Comparison of ENCODE assay signal across 8 mouse cellular contexts in the genomic region with DNA sequence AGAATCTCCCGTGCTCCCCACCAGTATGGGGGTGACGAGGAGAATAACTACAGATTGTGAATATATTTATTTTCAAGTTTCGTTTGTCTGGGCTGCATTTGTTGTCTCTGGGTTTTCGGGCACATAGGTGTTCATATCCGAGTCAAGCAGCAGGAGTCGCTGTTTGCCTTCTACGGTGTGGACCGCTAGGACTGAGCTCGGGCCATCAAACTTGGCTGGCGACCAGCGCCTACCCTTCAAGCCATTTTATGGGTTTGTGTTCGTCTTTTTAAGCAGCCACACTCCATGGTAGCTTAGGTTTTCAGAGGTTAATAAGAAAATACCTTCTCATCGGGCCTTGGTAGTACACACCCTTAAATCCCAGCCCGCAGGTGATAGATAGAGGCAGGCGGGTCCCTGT. TPM values are rescaled to one million over a fixed set of nuclear protein-coding genes. Genes with fewer than 3 reads are reported as not detected.
DNase-seq lines count a peak whose midpoint lies in the region; ATAC-seq and TF ChIP-seq lines count a peak whose summit lies in the region.
"Not testable (repeated sequence)": the region's sequence is repeated elsewhere in the genome, so short reads cannot be mapped to it uniquely, and the experiment has no call there.

No protein-coding gene starts in this region.

- not testable (repeated sequence) for H3K9me3 ChIP-seq in embryonic facial prominence, embryonic 10.5 days; intestine, postnatal 0 days (ENCODE audit: control insufficient read depth); limb, embryonic 13.5 days

- ATAC-seq in intestine, postnatal 0 days; limb, embryonic 13.5 days (ENCODE audit: low FRiP score, low read depth): not testable (repeated sequence)

- peak overlapping the region; percentile 6; the same call in 1 of the 2 replicates for H3K4me2 ChIP-seq in intestine, postnatal 0 days (replicated peaks; ENCODE audit: low read depth)
- H3K4me2 ChIP-seq in limb, embryonic 13.5 days (replicated peaks): peak overlapping the region; percentile 49

- H3K36me3 ChIP-seq in embryonic facial prominence, embryonic 10.5 days (replicated peaks): peaks cover 67% of the 10 kb centered on the region
- H3K36me3 ChIP-seq in intestine, postnatal 0 days (ENCODE audit: control insufficient read depth, insufficient read depth): not testable (repeated sequence)
- peaks cover 38% of the 10 kb centered on the region for H3K36me3 ChIP-seq in limb, embryonic 13.5 days

- peak overlapping the region; percentile 88; the same call in 1 of the 2 replicates for H3K27ac ChIP-seq in embryonic facial prominence, embryonic 10.5 days (replicated peaks)
- H3K27ac ChIP-seq in intestine, postnatal 0 days (ENCODE audit: low read depth, low read length): not testable (repeated sequence)
- peak overlapping the region; percentile 87; the same call in 1 of the 2 replicates for H3K27ac ChIP-seq in limb, embryonic 13.5 days

- H3K9ac ChIP-seq in intestine, postnatal 0 days (ENCODE audit: low read depth, low read length); limb, embryonic 13.5 days: not testable (repeated sequence)

- not testable (repeated sequence) for H3K27me3 ChIP-seq in embryonic facial prominence, embryonic 10.5 days (replicated peaks; ENCODE audit: low read depth, poor library complexity, severe bottlenecking); intestine, postnatal 0 days (replicated peaks; ENCODE audit: control insufficient read depth, insufficient read depth, low read length); limb, embryonic 13.5 days

- H3K4me1 ChIP-seq in embryonic facial prominence, embryonic 10.5 days: peaks cover 65% of the 10 kb centered on the region
- H3K4me1 ChIP-seq in intestine, postnatal 0 days (replicated peaks; ENCODE audit: control insufficient read depth, insufficient read depth, low read length): peaks cover 11% of the 10 kb centered on the region
- H3K4me1 ChIP-seq in limb, embryonic 13.5 days: peaks cover 71% of the 10 kb centered on the region

- not testable (repeated sequence) for H3K4me3 ChIP-seq in embryonic facial prominence, embryonic 10.5 days; intestine, postnatal 0 days (ENCODE audit: low read depth, low read length); limb, embryonic 13.5 days

- peak; percentile 71 for DNase-seq in ES-CJ7 (ENCODE audit: low read depth, low spot score)
- peak; percentile 47 for DNase-seq in cerebellum, adult 11 months
- peak; percentile 65 for DNase-seq in embryonic facial prominence, embryonic 10.5 days (ENCODE audit: low spot score)
- peak; percentile 91 for DNase-seq in heart, adult 11 months
- DNase-seq in lung, postnatal 36 days: peak; percentile 58
- peak; percentile 76 for DNase-seq in retina, postnatal 1 day

- peak; percentile 78 for TF ChIP-seq CTCF in intestine, postnatal 0 days (IDR thresholded peaks at IDR 0.05; ENCODE audit: low read depth)

- 62% methylated on average over 15 of the region's 15 CpGs for WGBS in embryonic facial prominence, embryonic 10.5 days
- 45% methylated on average over 15 of the region's 15 CpGs for WGBS in intestine, postnatal 0 days
- WGBS in limb, embryonic 13.5 days: 27% methylated on average over 15 of the region's 15 CpGs

RNA-seq across cellular contexts. Expression of a gene that starts 5.8 kb away (rescaled TPM):
- polyA plus RNA-seq in embryonic facial prominence, embryonic 10.5 days (2016; fragmentation: Nextera tagmentation; extraction: Ambion mirVana): 34.0 and 35.6 TPM in 2 replicates
- 22.2 and 22.4 TPM in 2 replicates for polyA plus RNA-seq in intestine, postnatal 0 days (2015; fragmentation: Nextera tagmentation; extraction: Ambion mirVana)
- 46.5 and 49.8 TPM in 2 replicates for polyA plus RNA-seq in limb, embryonic 13.5 days (2015; fragmentation: Nextera tagmentation; extraction: Ambion mirVana)

RNA-seq across cellular contexts. Expression of a gene that starts 14.2 kb away (rescaled TPM):
- 65.1 and 69.1 TPM in 2 replicates for polyA plus RNA-seq in embryonic facial prominence, embryonic 10.5 days (2016; fragmentation: Nextera tagmentation; extraction: Ambion mirVana)
- polyA plus RNA-seq in intestine, postnatal 0 days (2015; fragmentation: Nextera tagmentation; extraction: Ambion mirVana): 4.0 and 4.5 TPM in 2 replicates
- polyA plus RNA-seq in limb, embryonic 13.5 days (2015; fragmentation: Nextera tagmentation; extraction: Ambion mirVana): 31.4 and 32.3 TPM in 2 replicates

RNA-seq across cellular contexts. Expression of a gene that starts 58.4 kb away (rescaled TPM):
- polyA plus RNA-seq in embryonic facial prominence, embryonic 10.5 days (2016; fragmentation: Nextera tagmentation; extraction: Ambion mirVana): 5.0 and 5.4 TPM in 2 replicates
- 3.9 and 5.0 TPM in 2 replicates for polyA plus RNA-seq in intestine, postnatal 0 days (2015; fragmentation: Nextera tagmentation; extraction: Ambion mirVana)
- polyA plus RNA-seq in limb, embryonic 13.5 days (2015; fragmentation: Nextera tagmentation; extraction: Ambion mirVana): 4.9 and 5.4 TPM in 2 replicates
